Mouse (Mus musculus): ENCODE data around the gene Prc1. TPM values are rescaled to one million over a fixed set of nuclear protein-coding genes. Genes with fewer than 3 reads are reported as not detected.

The Prc1 gene
- 8.3 TPM for polyA plus RNA-seq (2017; shearing (Covaris generic))

DNA sequence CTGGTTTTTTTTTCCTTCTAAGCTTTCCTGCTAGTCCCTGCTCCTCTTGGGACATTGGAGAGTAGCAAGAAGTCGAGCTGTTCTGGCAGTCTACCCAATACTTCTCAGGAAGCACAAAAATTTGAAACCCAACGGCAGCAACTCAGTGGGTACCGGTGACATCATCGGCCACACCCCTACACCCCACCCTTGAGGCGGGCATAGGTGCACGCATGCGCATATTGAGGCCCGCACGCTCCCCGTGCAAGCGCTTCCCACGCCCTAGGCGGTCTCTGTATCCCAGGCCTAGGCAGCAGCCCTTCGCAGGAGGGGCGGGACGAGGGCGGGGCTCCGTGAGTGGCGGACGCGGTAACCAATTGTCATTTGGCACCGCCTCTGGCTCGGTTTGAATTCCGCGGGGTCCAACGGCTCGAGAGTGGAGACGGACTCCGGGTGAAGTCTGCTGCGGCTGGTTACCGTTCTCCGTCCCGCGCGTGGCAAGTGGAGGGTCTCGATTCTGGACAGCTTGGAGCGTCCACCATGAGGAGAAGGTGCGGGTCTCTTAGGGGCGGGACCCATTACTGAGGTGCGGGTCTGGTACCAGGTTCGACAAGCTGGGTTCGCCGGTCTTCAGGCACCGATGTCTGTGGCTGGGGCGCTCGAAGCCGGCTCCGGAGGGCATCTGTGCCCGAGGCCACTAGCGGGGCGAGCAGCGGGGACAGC lies at the start of gene Prc1:
Gene Prc1 (plus strand): TSS at position 389 of the 702 bp plus-strand sequence.

DNA sequence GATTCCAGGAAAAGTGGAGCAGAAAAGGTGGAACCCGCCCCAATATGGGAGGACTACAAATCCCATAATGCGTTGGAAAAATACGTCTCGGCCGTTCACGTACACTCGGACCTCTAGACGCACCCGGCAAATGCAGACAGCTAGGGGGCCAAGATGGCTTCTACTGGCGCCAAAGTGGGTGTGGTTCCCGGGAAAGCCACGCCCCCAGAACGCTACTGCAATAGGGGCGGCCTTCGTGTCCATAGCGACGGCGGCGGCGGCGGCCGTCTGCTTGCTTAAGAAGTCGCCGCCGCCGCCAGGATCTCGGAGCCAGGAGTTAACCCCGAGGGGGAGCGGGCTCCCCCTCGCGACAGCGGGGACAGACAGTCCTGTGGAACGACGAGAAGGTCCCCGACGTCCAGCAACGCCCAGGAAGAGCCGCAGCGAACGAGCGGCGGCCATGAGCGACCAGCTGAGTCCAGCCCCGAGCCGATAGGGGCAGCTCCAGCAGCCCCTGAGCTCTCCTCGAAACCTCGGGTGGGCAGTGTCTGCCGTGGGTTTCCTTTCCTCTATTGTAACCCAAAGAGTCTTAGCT lies 48.0 kb upstream of the Prc1 start, which contains the start of gene Ttll13:
Gene Ttll13 (plus strand): TSS at position 229 of the 574 bp plus-strand sequence.

DNA sequence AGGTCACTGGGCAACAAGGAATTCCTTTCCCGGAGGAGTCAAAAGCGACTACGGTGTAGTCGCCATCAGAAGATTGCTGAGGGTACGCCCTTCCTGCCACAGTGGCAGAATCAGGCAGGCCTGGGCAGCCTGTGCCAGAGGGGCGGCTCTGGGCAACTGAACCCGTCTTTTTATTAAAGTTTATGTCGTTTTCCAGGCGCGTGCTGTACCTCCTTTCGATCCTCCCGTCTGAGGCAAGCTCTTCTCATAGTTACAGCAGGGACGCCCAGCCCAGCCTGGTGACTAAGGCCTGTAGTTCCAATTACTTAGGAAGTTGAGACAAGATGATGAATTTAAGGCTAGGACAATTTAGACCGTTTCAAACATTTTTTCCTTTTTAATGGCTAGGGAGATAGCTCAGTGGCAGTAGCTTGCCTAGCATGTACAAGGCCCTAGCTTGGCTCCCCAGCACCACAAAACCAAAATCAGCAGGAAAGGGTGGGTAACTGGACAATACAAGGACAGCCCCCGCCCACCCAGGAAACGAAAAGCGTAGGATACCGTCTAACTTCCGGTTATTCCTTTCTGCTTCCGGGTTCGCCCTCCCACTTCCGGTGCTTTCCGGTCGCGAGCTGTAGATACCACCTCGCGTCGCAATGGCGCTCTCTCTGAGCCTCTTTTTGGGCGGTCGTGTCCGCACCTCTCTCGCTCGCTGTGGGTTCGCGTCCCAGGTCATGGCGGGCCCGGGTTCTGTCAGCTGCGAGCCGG lies 33.5 kb upstream of the Prc1 start, which contains the start of gene Ngrn:
Gene Ngrn (plus strand): TSS at position 591 of the 747 bp plus-strand sequence.

DNA sequence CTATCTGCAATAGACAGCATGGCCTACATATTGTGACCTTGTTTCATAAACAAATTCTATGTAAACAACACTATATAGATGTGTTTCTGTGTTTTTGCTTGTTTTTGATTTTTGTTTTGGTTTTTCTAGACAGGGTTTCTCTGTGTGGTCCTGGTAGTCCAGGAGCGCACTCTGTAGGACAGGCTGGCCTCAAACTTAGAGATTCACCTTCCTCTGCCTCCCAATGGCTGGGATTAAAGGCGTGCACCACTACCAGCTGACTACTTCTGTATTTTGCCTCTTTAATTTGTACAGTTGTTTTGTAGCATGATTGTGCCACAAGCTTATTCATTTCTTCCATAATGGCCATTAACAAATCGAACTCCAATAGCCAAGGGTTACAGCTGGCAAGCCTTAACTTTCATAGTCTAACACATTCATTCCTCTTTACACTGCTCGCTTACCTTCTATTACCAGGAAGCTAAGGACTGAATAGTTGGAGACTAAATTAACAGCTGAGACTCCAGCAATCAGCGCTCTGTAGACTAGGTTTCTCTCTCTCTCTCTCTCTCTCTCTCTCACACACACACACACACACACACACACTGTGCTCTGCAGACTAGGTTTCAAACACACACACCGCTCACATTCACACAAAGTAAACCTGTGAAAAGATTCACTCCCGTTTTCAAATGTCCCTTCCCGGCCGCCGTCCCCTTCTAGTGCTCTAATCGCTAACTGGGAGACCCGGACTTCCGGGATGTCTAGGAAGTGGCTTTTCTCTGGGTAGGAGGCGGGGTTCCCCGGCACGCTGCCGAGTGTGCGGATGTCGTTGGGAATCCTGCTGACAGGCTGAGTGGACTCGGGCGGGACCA lies 25.1 kb upstream of the Prc1 start, which contains the start of gene Vps33b:
Gene Vps33b (plus strand): TSS at position 753 of the 854 bp plus-strand sequence.

GRCm38 (mm10) chr7:80324043-80324815 lies 30.0 kb downstream of the Prc1 start, which contains the start of gene Rccd1:
Gene Rccd1 (minus strand): TSS chr7:80324454.

GRCm38 (mm10) chr7:80340793-80341192 lies 46.5 kb downstream of the Prc1 start, which contains the start of gene Unc45a:
Gene Unc45a (minus strand): TSS chr7:80341005.

GRCm38 (mm10) chr7:80342858-80343257 lies 48.6 kb downstream of the Prc1 start, which contains the start of gene Hddc3:
Gene Hddc3 (plus strand): TSS chr7:80343104.

Other genes with a start within 250 kb of the Prc1 start
- gene Idh2, start 179.1 kb upstream of the Prc1 start, polyA plus RNA-seq (2017; shearing (Covaris generic)), result 72.5 TPM
- 22.8 TPM for gene Sema4b, start 107.6 kb upstream of the Prc1 start, polyA plus RNA-seq (2017; shearing (Covaris generic))
- 150 TPM for gene Cib1, start 61.6 kb upstream of the Prc1 start, polyA plus RNA-seq (2017; shearing (Covaris generic))
- 9.4 TPM for gene Gdpgp1, start 61.6 kb upstream of the Prc1 start, polyA plus RNA-seq (2017; shearing (Covaris generic))
- 0.16 TPM for gene Ttll13, start 48.1 kb upstream of the Prc1 start, polyA plus RNA-seq (2017; shearing (Covaris generic))
- 62.5 TPM for gene Ngrn, start 33.2 kb upstream of the Prc1 start, polyA plus RNA-seq (2017; shearing (Covaris generic))
- 48.4 TPM for gene Vps33b, start 24.8 kb upstream of the Prc1 start, polyA plus RNA-seq (2017; shearing (Covaris generic))
- 29.8 TPM for gene Rccd1, start 30.0 kb downstream of the Prc1 start, polyA plus RNA-seq (2017; shearing (Covaris generic))
- 79.8 TPM for gene Unc45a, start 46.6 kb downstream of the Prc1 start, polyA plus RNA-seq (2017; shearing (Covaris generic))
- 7.6 TPM for gene Hddc3, start 48.7 kb downstream of the Prc1 start, polyA plus RNA-seq (2017; shearing (Covaris generic))
- 41.7 TPM for gene Man2a2, start 76.9 kb downstream of the Prc1 start, polyA plus RNA-seq (2017; shearing (Covaris generic))
- gene Fes, start 93.5 kb downstream of the Prc1 start, polyA plus RNA-seq (2017; shearing (Covaris generic)), result 1.2 TPM
- gene Furin, start 111.0 kb downstream of the Prc1 start, polyA plus RNA-seq (2017; shearing (Covaris generic)), result 64.2 TPM
- gene Blm, start 240.7 kb downstream of the Prc1 start, polyA plus RNA-seq (2017; shearing (Covaris generic)), result 6.6 TPM